Mouse (Mus musculus) ES-Bruce4 (cell line): Measurements from ENCODE around the gene Spred3.
"Not testable (repeated sequence)": the region's sequence is repeated elsewhere in the genome, so short reads cannot be mapped to it uniquely, and the experiment has no call there.

Experiments
- CTCF ChIP-seq: IDR thresholded peaks from one replicate; pipeline ENCODE4 v1.8.1; 2011; ENCODE audit warnings: low read depth, low read length
- EP300 ChIP-seq: IDR thresholded peaks from 2 replicates; pipeline ENCODE4 v1.6.1; 2011; ENCODE audit warnings: low read depth, low read length; ENCODE audit not compliant: insufficient read depth

- TF ChIP-seq CTCF, EP300: not testable (repeated sequence)
These were observed 42.8 kb upstream of the Spred3 start for GRCm38 (mm10) chr7:29212775-29213560.
